Mouse (Mus musculus) left cerebral cortex, postnatal 14 days (tissue): ENCODE results near the gene Olfr978. TPM values are rescaled to one million over a fixed set of nuclear protein-coding genes. Genes with fewer than 3 reads are reported as not detected.
"Not testable (repeated sequence)": the region's sequence is repeated elsewhere in the genome, so short reads cannot be mapped to it uniquely, and the experiment has no call there.

Experiments used
- DNase-seq, 2 experiments: peaks; one replicate each; pipeline ENCODE4 v3.0.0; 2021 to 2022; ENCODE audit warnings: low spot score in 2 of 2, mixed read lengths in 1 of 2
- intact Hi-C: fragments of 180-260 bp; cut with DNase I; formaldehyde crosslinking; loops from one replicate; pipeline ENCODE4 v1.15.1; 2025
- long read RNA-seq, 2 experiments: library from polyadenylated mRNA; stranded (forward); transcript quantifications; one replicate each; pipeline ENCODE4 v2.0.0; 2021
- total RNA-seq, 2 experiments: library from RNA; stranded (reverse); gene quantifications; 2 replicates each; pipeline ENCODE4 v1.2.3; 2021

The Olfr978 gene
- not detected for total RNA-seq
- long read RNA-seq, experiment 1: 0 reads
- long read RNA-seq, experiment 2: 0 reads

DNA sequence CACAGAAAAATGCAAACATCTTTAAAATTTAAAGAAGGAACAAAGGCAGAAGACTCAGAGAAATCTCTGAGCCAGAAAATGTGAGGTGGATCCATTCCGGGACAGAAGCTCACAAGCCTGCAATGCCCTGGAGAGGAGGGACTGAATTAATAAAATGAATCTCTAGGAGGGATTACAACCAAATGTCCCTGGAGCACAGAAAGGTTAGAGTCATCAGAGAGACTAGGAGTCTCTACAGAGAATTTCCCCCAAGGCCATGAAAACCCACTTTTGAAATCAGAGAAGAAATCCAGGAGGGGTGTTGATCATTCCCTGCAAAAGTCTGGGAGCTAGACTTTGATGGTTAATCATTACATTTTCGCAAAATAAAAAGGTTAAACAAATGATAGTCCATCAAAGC is at the start of gene Olfr978:
Olfr978 (plus strand) TSS at position 301 of the 400 bp plus-strand sequence.
- intact Hi-C loops: no loop called here
- no peak for DNase-seq

DNA sequence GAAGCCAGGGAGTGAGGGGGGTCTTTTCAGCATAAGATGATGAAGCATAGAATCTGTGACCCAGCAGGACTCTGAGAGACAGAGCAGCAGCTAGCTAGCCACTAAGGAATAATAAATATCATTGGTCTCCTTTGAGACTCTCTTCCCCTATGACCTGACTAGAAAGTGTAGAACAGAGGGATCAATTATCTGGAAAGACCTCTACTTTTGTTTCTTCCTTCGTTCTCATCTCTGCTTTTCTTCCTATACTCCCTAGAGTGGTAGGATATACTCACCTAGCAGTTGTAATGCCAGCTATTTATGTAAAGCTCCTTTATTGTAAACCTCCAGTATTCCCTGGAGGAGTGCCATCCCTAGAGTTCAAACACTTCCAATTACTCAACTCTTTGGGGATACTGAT is 40.0 kb upstream of the Olfr978 start, which contains the start of gene Olfr975:
Olfr975 (minus strand) TSS at position 101 of the 400 bp plus-strand sequence.
- intact Hi-C loops: no loop called here
- no peak for DNase-seq

DNA sequence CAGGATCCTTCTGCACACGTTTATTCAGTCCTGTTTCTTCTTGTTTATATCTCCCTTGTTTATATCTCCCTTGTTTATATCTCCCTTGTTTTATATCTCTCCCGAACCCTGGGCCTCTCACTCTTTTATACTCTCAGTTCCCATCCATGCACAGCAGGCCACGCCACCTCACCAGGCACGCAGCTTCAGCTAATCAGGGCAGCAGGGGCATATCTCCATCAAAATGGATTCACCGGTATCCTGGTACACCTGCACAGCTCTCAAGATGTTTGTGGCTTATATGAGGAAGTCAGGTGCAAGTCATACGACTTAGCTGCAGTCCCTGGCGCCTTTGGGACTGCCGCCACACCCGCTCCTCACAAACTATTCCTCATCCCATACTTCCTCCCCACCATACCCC is 30.9 kb upstream of the Olfr978 start, which contains the start of gene Olfr976:
Olfr976 (minus strand) TSS at position 101 of the 400 bp plus-strand sequence.
- DNase-seq, intact Hi-C loops: not testable (repeated sequence)

DNA sequence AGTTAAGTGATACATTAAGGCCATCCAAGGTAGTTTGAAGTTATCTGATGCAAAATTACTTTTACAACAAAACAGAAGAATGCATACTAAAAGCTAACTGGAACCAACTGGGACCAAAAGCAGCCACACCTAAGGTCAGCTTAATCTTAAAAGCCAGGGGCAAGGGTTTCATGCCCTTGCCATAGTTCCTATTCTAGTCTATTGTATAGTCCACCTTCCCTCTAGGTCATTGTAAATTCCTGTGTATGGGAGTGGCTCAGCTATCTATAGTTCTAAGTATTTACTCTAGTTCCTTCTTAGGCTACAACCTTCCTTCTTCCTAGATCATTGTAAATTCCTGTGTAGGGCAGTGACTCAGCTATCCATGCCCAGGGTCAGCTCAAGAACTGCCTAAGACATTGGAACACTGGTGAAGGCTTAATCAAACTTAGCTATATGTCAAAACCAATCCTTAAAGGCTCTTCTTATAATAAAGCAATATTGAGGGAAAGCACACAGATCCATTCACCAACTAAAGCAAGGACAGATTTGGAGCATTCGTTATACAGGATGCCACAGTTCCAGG is 15.2 kb upstream of the Olfr978 start:
- DNase-seq, intact Hi-C loops: not testable (repeated sequence)

DNA sequence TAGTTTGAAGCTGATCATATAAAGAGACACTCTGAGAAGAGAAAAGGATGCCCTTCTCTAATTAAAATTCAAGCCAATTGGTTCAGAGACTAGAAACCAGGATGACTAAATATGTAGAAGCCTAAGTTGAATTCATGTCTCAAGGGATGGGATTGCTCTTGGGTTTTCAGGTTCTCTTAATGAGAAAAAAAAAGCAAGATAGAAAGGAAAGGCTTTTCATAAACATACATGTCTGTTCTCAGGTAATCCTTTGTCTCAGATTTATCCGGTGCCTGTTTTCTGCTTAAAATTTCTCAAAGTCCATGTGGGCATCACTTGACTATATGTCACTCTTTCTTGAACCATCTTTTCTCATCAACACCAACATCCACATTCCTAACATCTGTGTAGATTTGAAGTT is 11.5 kb downstream of the Olfr978 start, which contains the start of gene Olfr979:
Olfr979 (minus strand) TSS at position 101 of the 400 bp plus-strand sequence.
- intact Hi-C loops: no loop called here
- DNase-seq: no peak

DNA sequence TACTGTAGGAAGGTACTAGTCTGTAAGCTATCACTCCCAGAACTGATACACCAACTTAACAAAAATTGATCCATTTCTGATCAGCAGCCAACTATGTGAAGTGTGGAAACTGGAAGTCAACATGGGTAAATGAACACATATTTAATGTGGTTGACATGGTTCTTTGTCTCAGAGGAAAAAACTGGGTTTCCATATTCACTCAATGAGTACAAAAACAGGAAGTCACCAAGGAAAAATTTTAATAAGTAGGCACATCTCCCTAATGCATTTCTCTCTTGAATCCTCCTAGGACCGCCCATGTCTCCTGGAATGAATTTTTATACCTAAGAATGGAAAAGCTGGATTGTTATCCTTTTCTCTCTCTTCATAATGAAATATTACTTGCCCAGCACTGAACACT is 17.6 kb downstream of the Olfr978 start, which contains the start of gene Olfr980:
Olfr980 (minus strand) TSS at position 101 of the 400 bp plus-strand sequence.
- no peak for DNase-seq
- intact Hi-C loops: no loop called here

DNA sequence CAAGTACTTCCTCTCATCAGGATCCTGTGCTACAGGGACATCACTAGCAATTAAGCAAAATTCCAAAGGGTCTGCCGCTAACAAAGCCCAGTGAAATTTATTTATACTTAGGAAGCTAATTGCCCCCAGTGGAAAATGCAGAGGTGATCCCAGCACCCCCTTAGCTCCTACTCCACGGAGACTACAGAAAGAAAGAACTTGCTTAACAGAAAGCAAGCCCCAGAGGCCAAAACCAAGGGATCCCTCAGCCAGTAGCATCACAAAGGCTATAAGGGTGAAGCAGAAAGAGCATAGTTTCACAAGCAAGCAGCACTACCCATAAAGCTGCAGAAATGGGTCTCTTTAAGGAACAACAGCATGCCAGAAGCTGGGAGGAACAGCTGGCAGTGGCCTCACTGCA is 29.3 kb downstream of the Olfr978 start, which contains the start of gene Olfr981:
Olfr981 (plus strand) TSS at position 301 of the 400 bp plus-strand sequence.
- no peak for DNase-seq
- intact Hi-C loops: no loop called here

Other genes starting within 250 kb of the Olfr978 start
- gene Olfr967, start 245.9 kb upstream of the Olfr978 start, total RNA-seq: not detected
- not detected for gene Olfr968, start 208.9 kb upstream of the Olfr978 start, total RNA-seq
- not detected for gene Olfr969, start 201.2 kb upstream of the Olfr978 start, total RNA-seq
- gene Olfr970, start 183.3 kb upstream of the Olfr978 start, total RNA-seq: not detected
- not detected for gene Olfr971, start 155.2 kb upstream of the Olfr978 start, total RNA-seq
- gene Olfr972, start 125.7 kb upstream of the Olfr978 start, total RNA-seq: not detected
- not detected for gene Olfr229, start 84.8 kb upstream of the Olfr978 start, total RNA-seq
- gene Olfr974, start 54.6 kb upstream of the Olfr978 start, total RNA-seq: not detected
- gene Olfr975, start 40.1 kb upstream of the Olfr978 start, total RNA-seq: not detected
- not detected for gene Olfr976, start 31.0 kb upstream of the Olfr978 start, total RNA-seq
- gene Olfr979, start 11.4 kb downstream of the Olfr978 start, total RNA-seq: not detected
- gene Olfr980, start 17.5 kb downstream of the Olfr978 start, total RNA-seq: not detected
- gene Olfr981, start 29.4 kb downstream of the Olfr978 start, total RNA-seq: not detected
- not detected for gene Olfr982, start 81.7 kb downstream of the Olfr978 start, total RNA-seq
- gene Olfr983, start 101.5 kb downstream of the Olfr978 start, total RNA-seq: not detected
- gene Olfr984, start 122.1 kb downstream of the Olfr978 start, total RNA-seq: under 1 TPM in 1 of 2 experiments, not detected in 1; 0.07 TPM
- gene Olfr985, start 138.1 kb downstream of the Olfr978 start, total RNA-seq: not detected
- not detected for gene Tmem225, start 156.0 kb downstream of the Olfr978 start, total RNA-seq
- under 1 TPM in 1 of 2 experiments, not detected in 1; 0.13 TPM for gene Olfr986, start 188.8 kb downstream of the Olfr978 start, total RNA-seq
- gene Zfp202, start 200.2 kb downstream of the Olfr978 start, total RNA-seq: 1 to 10 TPM; 2.3 to 2.5 TPM